Mouse (Mus musculus): ENCODE results near the gene Bhlhe41.

Bhlhe41 gene

GRCm38 (mm10) chr6:145872010-145872409 lies 6.7 kb upstream of the Bhlhe41 start:
- DNase-seq (ENCODE audit: low spot score in 2 of 2) = no peak

GRCm38 (mm10) chr6:145870991-145871390 lies 5.6 kb upstream of the Bhlhe41 start:
- no peak for DNase-seq (ENCODE audit: low spot score in 2 of 2)

- DNase-seq (ENCODE audit: low spot score in 2 of 2) = no peak
Measured at GRCm38 (mm10) chr6:145867111-145867510, 1.8 kb upstream of the Bhlhe41 start.

GRCm38 (mm10) chr6:145865886-145866851 lies 811 bp upstream of the Bhlhe41 start:
- DNase-seq (ENCODE audit: low spot score in 2 of 2) = peak in 1 of 2 experiments; percentile 18

GRCm38 (mm10) chr6:145864171-145864570 lies 1.2 kb downstream of the Bhlhe41 start:
- no peak for DNase-seq (ENCODE audit: low spot score in 2 of 2)

- DNase-seq (ENCODE audit: low spot score in 2 of 2) = peak; percentile 21 to 31
Measured at GRCm38 (mm10) chr6:145863065-145863971, 2.0 kb downstream of the Bhlhe41 start.

- DNase-seq (ENCODE audit: low spot score in 2 of 2) = no peak
Measured at GRCm38 (mm10) chr6:145862739-145863064, 2.7 kb downstream of the Bhlhe41 start.

GRCm38 (mm10) chr6:145862321-145862720 lies 3.0 kb downstream of the Bhlhe41 start:
- DNase-seq (ENCODE audit: low spot score in 2 of 2) = no peak

GRCm38 (mm10) chr6:145861462-145862227 lies 3.7 kb downstream of the Bhlhe41 start:
- DNase-seq (ENCODE audit: low spot score in 2 of 2) = no peak

GRCm38 (mm10) chr6:145860350-145860749 lies 5.0 kb downstream of the Bhlhe41 start:
- peak in 1 of 2 experiments; percentile 19 for DNase-seq (ENCODE audit: low spot score in 2 of 2)

GRCm38 (mm10) chr6:145858414-145858813 lies 6.9 kb downstream of the Bhlhe41 start:
- DNase-seq (ENCODE audit: low spot score in 2 of 2) = no peak

GRCm38 (mm10) chr6:145857428-145857827 lies 7.9 kb downstream of the Bhlhe41 start:
- no peak for DNase-seq (ENCODE audit: low spot score in 2 of 2)

GRCm38 (mm10) chr6:145855720-145856551 lies 9.4 kb downstream of the Bhlhe41 start:
- DNase-seq (ENCODE audit: low spot score in 2 of 2) = peak; percentile 61 to 73

GRCm38 (mm10) chr6:145854756-145855155 lies 10.6 kb downstream of the Bhlhe41 start:
- no peak for DNase-seq (ENCODE audit: low spot score in 2 of 2)

- DNase-seq (ENCODE audit: low spot score in 2 of 2) = no peak
Measured at GRCm38 (mm10) chr6:145853356-145854079, 11.8 kb downstream of the Bhlhe41 start.

- DNase-seq (ENCODE audit: low spot score in 2 of 2) = no peak
Measured at GRCm38 (mm10) chr6:145852708-145853107, 12.7 kb downstream of the Bhlhe41 start.

GRCm38 (mm10) chr6:145851956-145852355 lies 13.4 kb downstream of the Bhlhe41 start:
- DNase-seq (ENCODE audit: low spot score in 2 of 2) = no peak

- no peak for DNase-seq (ENCODE audit: low spot score in 2 of 2)
Measured at GRCm38 (mm10) chr6:145850789-145851188, 14.6 kb downstream of the Bhlhe41 start.

- no peak for DNase-seq (ENCODE audit: low spot score in 2 of 2)
Measured at GRCm38 (mm10) chr6:145847661-145848060, 17.7 kb downstream of the Bhlhe41 start.

- DNase-seq (ENCODE audit: low spot score in 2 of 2) = no peak
Measured at GRCm38 (mm10) chr6:145846948-145847347, 18.4 kb downstream of the Bhlhe41 start.
